Mouse (Mus musculus) adrenal gland, adult 18-20 months (tissue): ENCODE data around the gene Upf3a. TPM values are rescaled to one million over a fixed set of nuclear protein-coding genes. Genes with fewer than 3 reads are reported as not detected.
"Not testable (repeated sequence)": the region's sequence is repeated elsewhere in the genome, so short reads cannot be mapped to it uniquely, and the experiment has no call there.

ENCODE experiments used
- DNase-seq, 2 experiments: peaks; one replicate each; pipeline ENCODE4 v3.0.0; 2021 to 2022; ENCODE audit warnings: low spot score in 2 of 2
- long read RNA-seq, 2 experiments: library from polyadenylated mRNA; stranded (forward); transcript quantifications; one replicate each; pipeline ENCODE4 v2.0.0; 2021
- total RNA-seq, 2 experiments: library from RNA; stranded (reverse); gene quantifications; 1 replicate in 1 of 2; 2 replicates in 1 of 2; pipeline ENCODE4 v1.2.3; 2021

Gene Upf3a
- total RNA-seq = 10 to 100 TPM; 26.9 to 34.9 TPM
- long read RNA-seq, experiment 1, transcript Upf3a-201 (9 exons, 2,057 nt) = major isoform, 36 of 37 reads
- long read RNA-seq, experiment 1, partial matches to known transcripts = 0 of 37 reads
- long read RNA-seq, experiment 1, other reads (novel, unspliced or antisense) = 0 of 37 reads
- long read RNA-seq, experiment 2, transcript Upf3a-201 (9 exons, 2,057 nt) = major isoform, 79 of 92 reads
- long read RNA-seq, experiment 2, partial matches to known transcripts = 10 of 92 reads
- long read RNA-seq, experiment 2, other reads (novel, unspliced or antisense) = 3 of 92 reads

DNA sequence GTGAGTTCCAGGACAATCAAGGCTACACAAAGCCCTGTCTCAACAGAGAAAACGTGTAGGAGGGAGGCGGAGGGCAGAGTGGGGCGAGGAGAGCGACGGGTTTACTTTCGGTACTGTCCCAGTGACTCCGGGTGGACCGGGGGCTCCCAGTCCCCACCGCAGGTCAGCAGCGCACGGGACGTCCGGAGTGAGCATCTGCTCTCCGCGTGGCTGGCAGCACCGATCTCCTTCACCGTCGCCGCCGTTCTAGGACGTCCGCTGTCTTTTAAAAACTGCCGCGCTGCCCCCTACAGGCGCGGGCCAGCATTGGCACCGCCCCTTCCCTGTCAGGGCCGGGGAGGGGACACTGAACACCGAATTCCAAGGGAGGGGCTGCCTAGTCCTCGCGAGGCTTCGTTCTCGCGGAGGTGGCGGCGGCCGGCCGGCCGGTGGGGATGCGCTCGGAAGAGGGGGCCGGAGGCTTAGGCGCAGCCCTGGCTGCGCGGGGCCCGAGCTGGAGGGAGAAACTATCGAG is at the start of gene Upf3a:
TSS of gene Upf3a (plus strand) at position 366 of the 514 bp plus-strand sequence.
- peak; percentile 85 to 88 for DNase-seq

DNA sequence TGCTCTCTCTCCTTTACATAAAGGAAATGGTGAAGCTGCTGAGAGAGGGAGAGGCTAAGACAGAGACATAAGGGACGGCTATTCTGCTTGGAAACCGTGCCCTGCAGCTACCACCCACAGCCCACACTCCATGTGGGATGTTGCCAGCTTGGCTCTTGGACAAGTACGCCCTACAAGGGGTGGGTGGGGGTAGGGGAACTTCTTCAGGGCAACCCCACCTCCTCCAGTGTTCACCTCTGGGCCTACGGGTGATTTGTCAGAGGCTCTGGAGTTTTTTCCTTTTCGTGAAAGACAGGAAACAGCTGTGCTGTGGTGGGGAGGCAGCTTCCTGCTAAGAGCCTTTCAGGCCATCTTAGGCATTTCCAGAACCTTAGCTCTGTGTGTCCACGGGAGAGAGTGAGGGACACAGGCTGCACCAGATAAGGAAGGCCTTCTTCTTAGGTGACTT is 45.1 kb upstream of the Upf3a start:
- no peak for DNase-seq

DNA sequence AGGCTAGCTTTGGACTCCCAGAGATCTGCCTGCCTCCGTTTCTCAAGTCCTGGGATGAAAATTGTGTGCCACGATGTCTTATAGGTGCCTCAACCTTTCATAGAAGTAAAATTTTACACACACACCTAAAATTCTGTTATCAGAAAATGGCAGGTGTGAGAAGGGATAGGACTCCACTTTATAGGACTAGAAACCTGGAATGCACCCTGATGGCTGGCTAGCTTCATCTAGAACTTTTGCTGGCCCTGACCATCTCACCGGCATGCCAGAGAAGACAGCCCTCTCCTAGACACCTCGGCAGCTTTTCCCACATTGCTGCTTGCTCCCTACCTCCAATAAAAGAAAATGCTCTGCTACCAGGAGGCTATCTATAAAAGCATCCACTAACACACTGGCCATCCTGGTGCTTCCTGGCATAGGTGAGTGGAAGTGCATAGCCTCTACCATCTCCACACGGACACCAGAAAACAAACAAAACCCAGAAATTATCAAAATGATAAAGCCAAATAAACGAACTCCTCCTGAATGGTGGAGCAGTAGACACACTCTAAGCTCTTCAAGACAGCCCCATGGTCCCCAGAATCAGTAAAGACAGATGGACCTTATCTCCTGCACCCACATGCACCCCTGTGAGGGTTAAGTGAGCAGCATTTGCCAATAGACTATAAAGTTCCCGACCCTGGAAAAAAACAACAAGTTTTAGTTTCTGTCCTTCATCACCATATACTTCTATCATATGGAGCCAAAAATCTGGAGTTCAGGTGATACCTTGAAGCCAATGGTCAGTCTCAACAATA is 44.4 kb upstream of the Upf3a start:
- no peak for DNase-seq

DNA sequence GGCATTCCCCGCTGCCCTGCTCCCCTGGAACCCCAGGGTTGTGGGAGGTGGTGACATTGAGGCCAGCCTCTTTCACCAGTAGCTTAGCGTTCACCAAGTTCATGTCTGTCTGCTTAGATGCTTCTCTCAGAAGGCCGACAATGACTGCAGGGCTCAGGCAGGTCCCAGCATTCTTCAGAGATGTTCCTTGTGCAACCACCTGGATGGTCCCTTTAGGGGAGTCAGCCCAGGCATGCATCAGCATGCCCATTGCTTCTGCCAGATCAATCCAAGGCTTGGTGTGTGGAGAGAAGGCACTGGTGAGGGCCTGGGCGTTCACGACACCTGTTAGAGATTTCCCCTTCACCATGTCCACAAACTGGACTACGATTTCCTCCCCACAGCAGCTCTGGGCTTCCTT is 39.2 kb upstream of the Upf3a start:
- not testable (repeated sequence) for DNase-seq

DNA sequence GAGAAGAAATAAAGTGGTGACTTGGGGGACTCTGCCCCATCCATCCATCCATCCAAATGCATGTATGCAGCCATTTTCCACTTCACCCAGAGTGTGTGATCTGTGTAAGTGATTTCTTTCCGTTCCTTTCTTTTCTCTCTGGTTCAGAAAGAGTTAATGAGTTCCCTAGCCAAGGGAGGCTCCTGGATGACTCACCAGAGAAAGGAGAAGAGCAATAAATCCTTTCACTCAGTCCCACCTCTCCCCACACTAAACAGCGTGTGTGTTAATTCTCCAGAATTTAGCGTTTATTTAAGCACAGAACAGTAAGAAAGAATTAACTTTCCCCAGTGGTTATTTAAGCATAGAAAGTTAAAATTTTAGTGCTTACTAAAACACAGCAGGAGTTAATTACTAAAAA is 37.8 kb upstream of the Upf3a start:
- DNase-seq = no peak

DNA sequence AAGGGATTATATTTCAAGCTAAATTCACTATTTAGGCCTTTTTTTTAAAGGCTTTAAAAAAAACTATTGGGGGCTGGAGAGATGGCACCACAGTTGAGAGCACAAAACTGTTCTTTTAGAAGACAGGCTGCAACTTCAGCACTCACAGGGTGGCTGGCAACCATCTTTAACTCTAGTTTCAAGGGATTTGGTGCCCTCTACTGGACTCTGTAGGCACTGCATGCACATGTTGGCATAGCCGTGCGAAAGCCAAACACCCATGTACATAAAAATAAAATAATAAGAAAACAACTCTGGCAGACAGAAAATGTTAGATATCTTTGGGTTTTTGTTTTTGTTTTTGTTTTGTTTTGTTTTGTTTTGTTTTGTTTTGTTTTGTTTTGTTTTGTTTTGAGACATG is 31.7 kb upstream of the Upf3a start:
- peak; percentile 78 to 80 for DNase-seq

DNA sequence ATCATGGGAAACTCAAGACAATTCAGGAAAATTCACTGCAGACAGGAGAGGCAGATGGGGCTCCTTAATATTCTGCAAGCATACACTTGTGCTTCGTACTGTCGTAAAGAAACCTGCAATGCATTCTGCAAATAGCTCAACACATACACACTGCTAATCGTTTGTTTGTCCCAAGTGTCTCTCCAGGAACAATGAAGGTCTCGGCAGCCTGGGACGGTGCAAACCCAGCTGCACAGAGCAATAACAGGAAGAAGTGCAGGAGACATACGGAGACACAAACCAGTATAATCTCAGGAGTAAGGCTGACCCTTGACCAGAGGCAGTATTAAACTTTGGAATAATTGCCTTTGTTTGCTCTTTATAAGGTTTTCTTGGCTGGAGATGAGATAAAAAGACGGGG is 28.9 kb upstream of the Upf3a start:
- DNase-seq = no peak

DNA sequence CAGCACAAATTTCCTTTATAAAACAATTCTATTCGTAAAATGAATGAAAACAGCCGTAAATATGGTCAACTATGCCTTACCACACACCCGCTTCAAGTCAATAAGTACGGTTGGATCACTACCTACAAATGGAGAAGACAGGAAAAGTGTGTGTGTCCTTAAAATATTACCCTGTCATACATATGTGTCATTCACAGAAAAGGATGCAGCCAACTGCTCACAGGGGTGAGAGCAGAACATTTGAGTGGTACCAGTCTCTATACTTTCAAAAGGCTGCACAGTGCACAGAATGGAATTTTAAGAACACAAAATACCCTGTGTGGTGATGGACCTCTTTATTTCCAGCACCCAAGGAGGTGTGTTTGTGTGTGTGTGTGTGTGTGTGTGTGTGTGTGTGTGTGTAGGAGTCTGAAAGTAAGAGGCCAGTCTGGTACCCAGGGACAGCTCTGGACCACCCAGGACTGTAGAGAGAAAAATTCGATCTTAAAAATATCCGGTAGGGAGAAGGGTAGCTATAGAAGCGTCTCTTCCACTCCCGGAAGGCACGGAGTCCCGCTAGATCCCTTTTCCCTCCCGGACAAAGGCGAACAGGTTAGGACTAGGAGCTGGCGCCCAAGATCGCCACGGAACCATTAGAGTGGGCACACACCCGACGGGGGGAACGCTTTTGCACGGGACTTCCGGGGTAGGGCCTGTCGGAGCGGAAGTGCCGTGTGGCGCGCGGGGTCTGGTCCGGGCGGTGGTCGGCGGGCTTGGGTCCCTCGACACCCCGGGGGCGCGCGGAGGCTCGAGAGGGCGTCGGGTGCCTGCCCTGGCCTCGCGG is 28.2 kb upstream of the Upf3a start, which contains the start of gene Cdc16:
TSS of gene Cdc16 (plus strand) at position 695 of the 823 bp plus-strand sequence.
- peak; percentile 89 to 94 for DNase-seq

DNA sequence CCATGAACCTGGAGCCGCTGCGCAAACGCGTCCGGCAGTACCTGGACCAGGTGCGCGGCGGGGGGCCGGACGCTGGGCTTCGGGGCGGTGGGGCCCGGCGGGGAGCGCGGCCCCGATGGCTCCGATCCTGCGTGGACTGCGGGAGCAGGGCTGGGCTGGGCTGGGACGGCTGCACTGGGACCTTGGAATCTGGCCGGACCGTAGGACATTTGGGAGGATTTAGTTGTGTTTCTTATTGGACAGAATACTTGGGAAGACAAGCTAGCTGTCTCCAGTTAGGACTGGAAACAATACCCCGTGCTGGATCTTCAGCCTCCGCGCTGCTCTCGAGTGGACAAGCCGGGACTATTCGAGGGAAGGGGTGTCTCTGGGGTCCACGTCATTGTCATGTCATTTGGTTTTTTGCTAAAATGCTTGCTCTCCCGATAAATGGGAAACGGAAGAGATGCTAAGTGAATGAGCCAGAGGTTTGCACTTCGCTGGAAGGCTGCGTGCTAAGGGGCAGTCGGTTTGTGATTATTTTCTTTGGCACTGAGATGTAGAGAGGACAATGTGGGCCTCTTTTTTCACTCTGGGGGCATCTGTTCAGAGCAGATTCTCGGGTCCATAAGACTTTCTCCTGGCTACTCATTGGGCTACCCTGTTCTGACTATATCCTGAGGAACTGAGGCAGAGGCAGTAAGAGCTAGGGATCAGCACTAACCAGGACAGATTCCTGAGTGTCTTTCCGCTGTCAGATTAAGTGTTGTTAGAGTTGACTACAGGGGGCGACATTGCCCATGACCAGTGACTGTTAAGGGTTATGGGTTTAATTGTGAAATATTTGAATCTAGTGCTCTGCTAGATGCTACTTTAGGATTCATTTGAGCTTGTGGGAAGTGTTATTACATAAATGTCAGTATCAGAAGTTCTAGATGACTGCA is 27.3 kb upstream of the Upf3a start:
- DNase-seq = peak; percentile 26 to 30

DNA sequence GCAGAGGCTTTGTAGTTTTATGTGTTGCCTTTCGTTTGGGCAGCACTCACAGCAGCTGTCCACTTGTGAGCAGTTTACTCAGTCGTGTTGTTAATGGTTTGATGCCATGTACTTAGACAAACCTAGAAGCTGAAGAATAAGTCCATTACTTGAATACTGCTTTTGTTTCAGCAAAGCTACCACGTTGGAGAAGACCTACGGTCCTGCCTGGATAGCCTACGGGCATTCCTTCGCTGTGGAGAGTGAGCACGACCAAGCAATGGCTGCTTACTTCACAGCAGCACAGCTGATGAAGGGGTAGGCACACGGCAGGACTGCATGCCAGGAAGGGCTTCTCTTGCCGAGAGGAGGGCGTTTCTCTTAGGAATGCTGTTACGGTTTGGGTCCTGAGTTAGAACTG is 16.2 kb upstream of the Upf3a start:
- DNase-seq = no peak

DNA sequence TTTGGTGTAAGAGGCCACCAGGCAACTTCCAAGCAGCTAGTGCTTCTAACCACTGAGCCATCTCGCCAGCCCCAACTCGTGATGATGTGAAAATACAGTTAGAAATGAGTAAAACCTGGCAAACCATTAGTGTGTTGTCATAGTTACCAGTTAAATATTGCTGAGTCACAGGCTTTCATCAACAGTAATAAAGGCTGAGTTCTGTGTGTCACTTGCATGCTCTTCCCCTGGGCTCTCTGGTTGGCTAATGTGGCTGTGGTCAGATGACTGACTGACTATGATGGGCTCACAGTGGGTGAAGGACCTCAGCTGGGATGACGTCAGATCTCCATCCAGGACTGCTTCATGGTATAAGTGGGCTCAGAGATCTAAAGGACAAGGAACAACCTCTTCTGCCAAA is 4.9 kb upstream of the Upf3a start:
- DNase-seq = no peak

DNA sequence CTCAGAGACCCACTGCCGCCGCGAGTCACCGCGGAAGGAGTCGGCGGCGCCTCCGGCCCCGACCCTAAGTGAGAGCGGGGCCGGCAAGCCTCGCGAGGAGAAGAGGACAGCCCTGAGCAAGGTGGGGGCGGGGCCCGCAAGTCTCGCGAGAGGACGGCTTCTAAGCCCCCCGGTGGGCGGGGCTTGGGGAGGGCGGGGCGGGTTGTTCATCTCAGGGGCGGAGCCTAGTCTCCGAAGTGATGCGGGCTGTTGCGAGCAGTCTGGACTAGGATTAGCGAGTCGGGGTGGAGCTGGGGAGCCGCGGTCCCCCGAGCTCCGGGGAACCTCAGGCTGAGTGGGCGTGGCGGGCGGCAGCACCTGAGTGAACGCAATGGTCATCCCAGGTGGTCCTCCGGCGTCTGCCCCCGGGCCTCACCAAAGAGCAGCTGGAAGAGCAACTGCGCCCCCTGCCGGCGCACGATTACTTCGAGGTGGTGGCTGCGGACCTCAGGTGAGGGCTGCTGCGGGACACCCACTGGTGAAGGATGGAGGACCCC is 417 bp downstream of the Upf3a start:
- peak; percentile 97 to 98 for DNase-seq

DNA sequence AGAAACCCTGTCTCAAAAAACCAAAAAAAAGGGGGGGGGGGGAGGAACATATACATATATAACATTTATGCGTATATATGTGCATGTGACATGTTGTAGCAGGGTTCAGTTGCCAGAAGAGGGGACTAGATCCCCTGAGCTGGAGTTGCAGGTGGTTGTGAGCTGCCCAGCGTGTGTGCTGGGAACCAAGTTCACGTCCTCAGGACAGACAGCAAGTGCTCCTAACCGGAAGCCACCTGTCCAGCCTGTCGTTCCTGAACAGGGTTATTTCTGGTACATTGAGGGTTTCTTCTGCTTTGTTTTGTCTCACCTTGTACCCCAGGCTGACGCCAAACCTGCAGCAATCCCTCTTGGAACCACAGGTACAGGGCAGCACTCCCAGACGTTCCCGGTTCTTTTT is 4.2 kb downstream of the Upf3a start:
- DNase-seq = no peak

DNA sequence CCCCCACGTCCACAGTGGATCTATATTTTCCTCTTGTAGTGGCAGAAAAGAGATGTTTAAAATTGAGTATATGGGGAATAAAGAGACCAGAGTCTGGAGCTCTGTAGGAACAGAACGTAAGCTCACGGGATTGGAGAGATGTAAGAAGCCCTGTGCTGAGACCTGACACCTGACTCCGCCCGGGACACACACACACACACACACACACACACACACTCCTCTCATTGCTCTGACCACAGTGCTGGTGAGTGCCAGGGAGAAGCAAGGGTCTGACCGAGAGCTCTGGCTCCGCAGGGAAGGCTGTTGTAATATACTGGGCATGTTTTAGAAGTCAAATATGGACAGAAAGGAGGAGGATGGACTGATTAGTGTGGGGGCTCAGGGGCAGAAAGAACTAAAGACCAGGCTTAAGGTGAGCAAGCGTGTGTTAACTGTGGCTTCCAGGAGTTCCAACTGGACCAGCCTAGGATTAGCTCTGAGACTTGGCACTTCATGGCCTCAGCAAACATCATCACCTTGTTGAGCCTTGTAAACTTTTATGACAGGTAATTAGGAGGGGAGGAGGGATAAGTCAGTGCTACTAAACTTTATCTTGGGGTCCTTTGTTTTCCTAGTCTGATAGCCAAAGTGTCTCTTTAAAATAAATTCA is 7.8 kb downstream of the Upf3a start:
- DNase-seq = no peak

DNA sequence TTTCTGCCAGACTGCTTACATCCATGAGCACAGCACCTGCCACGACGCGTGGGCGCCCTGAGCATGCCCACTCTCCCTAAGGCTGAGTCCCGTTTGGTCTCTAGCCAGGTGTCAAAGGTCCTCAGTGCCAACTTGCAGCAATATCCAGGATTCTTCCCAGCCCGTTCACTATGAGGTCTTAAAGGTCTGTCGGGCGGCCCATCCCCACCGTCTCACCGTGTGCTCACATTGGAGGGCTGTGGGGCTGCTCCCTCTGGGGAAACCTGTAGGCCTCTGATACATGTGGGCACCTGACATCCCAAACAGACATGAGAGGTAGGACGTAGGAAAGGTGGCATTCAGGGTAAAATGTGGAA is 8.3 kb downstream of the Upf3a start:
- no peak for DNase-seq

DNA sequence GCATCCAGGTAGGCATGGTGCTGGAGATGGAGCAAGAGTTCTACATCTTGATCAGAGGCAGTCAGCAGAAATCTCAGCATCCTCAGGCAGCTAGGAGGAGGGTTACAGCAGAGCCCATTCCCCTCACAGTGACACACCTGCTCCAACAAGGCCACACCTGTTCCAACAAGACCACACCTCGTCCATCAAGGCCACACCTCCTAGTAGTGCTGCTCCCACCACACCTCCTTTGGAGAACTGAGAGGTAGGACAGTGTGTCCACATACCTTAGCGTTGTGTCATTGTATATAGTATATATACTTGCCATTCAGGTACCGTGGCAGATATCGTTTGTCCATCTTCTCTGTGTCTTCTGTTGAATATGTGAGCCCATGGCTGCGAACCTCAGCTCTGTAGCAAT is 12.3 kb downstream of the Upf3a start:
- no peak for DNase-seq

DNA sequence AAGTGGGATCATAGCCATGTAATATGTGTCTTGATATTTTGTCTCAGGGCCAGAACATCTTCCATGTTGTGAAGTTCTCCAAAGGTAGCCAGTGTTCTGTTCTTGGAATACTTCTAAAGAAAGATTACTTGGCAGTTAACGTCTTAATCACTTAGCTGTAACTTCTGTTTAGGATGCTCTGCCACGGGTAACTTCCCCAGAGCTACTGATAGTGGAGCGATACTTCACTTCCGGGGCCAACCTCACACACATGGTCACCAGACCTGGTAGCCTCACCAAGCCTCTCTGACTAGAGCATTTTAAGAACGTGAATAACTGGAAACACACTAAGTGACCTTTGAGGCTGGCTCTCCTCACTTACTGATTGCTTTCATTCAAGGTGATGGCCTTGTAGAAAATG is 14.2 kb downstream of the Upf3a start:
- no peak for DNase-seq

DNA sequence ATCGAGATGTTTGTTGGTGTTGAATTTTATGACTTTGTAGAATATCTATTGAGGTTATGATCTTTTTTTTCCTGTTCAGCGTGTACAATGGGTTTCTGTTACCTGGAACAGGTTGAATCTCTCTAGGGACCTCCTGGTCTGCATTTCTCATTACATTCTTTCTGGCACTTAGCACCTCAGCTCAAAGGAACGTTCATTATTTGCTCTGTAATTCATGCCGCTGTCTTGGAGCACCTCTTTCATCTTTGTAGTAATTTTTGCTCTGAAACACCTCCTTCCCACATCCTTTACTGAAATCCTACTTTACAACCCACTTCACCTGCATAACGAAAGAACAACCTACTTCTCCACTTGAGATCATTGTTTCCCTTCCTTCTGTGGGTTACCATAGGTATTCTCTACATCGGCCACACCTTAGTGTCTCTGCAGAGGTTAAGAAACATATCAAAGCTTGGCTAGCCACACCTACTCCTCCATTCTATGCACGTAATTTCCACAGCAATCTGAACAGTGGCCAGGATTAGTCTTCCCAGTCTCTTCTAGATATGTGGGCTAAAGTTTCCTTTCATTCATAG is 43.3 kb downstream of the Upf3a start:
- no peak for DNase-seq

DNA sequence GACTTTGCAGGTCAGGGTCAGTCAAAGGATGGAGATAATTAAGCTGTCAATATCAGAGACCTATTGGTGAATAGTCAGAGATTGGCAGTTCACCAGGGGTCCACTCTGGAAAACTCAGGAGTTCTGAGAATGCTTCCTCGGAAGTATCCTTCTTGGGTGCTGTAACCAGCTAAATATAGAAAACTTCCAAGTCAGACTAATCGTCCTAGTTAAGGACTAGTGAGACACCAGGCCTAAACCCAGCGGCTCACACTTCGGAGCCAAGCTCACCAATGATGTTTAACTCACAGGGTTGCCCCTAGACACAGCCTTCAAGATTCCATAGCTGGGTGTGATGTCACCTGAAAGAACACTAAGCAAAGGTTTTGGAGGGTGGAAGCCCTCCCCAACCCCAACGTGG is 52.9 kb downstream of the Upf3a start, which contains the start of gene AF366264:
TSS of gene AF366264 (minus strand) at position 101 of the 400 bp plus-strand sequence.
- not testable (repeated sequence) for DNase-seq
